Mouse (Mus musculus) forebrain, embryonic 13.5 days (tissue): ENCODE results near the gene Rassf5. TPM values are rescaled to one million over a fixed set of nuclear protein-coding genes. Genes with fewer than 3 reads are reported as not detected.

Experiments
- ATAC-seq: fragments of 200-750 bp; cut with Nextera tagmentation; 2 replicates; pipeline ENCODE4 v1.8.0; 2017
- H3K27ac ChIP-seq: fragments of 300-500 bp; sonication (generic); 2 replicates; pipeline ENCODE4 v1.5.1; 2015; ENCODE audit warnings: inconsistent platforms, mild to moderate bottlenecking, moderate library complexity
- H3K27me3 ChIP-seq: fragments of 300-500 bp; sonication (generic); 2 replicates; pipeline ENCODE4 v1.6.1; 2015; ENCODE audit warnings: mild to moderate bottlenecking, inconsistent platforms
- H3K36me3 ChIP-seq: fragments of 300-500 bp; sonication (generic); 2 replicates; pipeline ENCODE4 v1.6.1; 2015; ENCODE audit warnings: mild to moderate bottlenecking, inconsistent platforms; ENCODE audit not compliant: poor library complexity, severe bottlenecking
- H3K4me1 ChIP-seq: fragments of 300-500 bp; sonication (generic); 2 replicates; pipeline ENCODE4 v1.6.1; 2015; ENCODE audit warnings: inconsistent platforms
- H3K4me2 ChIP-seq: fragments of 300-500 bp; sonication (generic); 2 replicates; pipeline ENCODE4 v1.6.1; 2015; ENCODE audit warnings: inconsistent platforms, mild to moderate bottlenecking, moderate library complexity
- H3K4me3 ChIP-seq: fragments of 300-500 bp; sonication (generic); 2 replicates; pipeline ENCODE4 v1.5.1; 2015; ENCODE audit warnings: mild to moderate bottlenecking, inconsistent platforms
- H3K9ac ChIP-seq: fragments of 300-500 bp; sonication (generic); 2 replicates; pipeline ENCODE4 v1.6.1; 2015; ENCODE audit warnings: mild to moderate bottlenecking, inconsistent platforms
- H3K9me3 ChIP-seq: fragments of 300-500 bp; sonication (generic); replicated peaks from 2 replicates; pipeline ENCODE4 v1.6.1; 2016; ENCODE audit warnings: inconsistent platforms
- WGBS: fragments of 180-500 bp; shearing (Covaris S2); methylation state at CpG from one replicate; pipeline ENCODE4 v1.1.7; 2015; 5-methylcytosine and 5-hydroxymethylcytosine counted together
- polyA plus RNA-seq: library from polyadenylated mRNA; unstranded; fragments of >200 nt; fragmentation: Nextera tagmentation; extraction: Ambion mirVana; gene quantifications from 2 replicates; pipeline ENCODE4 v1.2.1, GENCODE M21; 2015

Rassf5 gene
- polyA plus RNA-seq, 1 experiment from 2014 or later: 1.1 TPM

- no peaks in the 10 kb centered on the region for H3K36me3 ChIP-seq
- no peak overlapping the region for H3K27ac ChIP-seq
- no peak for ATAC-seq
- H3K27me3 ChIP-seq: no peaks in the 10 kb centered on the region
- 69% methylated on average over 10 of the region's 10 CpGs for WGBS
- no peak overlapping the region for H3K4me3 ChIP-seq
- H3K4me1 ChIP-seq: no peaks in the 10 kb centered on the region
- H3K9me3 ChIP-seq: no peaks in the 10 kb centered on the region
- no peak overlapping the region for H3K9ac ChIP-seq
- H3K4me2 ChIP-seq: no peak overlapping the region
Observed at GRCm38 (mm10) chr1:131200588-131200987, 44.5 kb downstream of the Rassf5 start.

- ATAC-seq: no peak
- no peak overlapping the region for H3K9ac ChIP-seq
- 63% methylated on average over 12 of the region's 12 CpGs for WGBS
- H3K4me3 ChIP-seq: no peak overlapping the region
- no peaks in the 10 kb centered on the region for H3K9me3 ChIP-seq
- no peak overlapping the region for H3K4me2 ChIP-seq
- H3K27ac ChIP-seq: no peak overlapping the region
- no peaks in the 10 kb centered on the region for H3K27me3 ChIP-seq
- H3K4me1 ChIP-seq: no peaks in the 10 kb centered on the region
- H3K36me3 ChIP-seq: no peaks in the 10 kb centered on the region
Observed at GRCm38 (mm10) chr1:131199976-131200375, 45.1 kb downstream of the Rassf5 start.

- no peak for ATAC-seq
- Histone ChIP-seq H3K27ac (no peak overlapping the region), H3K4me2 (no peak overlapping the region), H3K9me3 (no peaks in the 10 kb centered on the region), H3K4me3 (no peak overlapping the region), H3K9ac (no peak overlapping the region), H3K4me1 (no peaks in the 10 kb centered on the region), H3K27me3 (no peaks in the 10 kb centered on the region), H3K36me3 (no peaks in the 10 kb centered on the region)
- 85% methylated on average over 18 of the region's 18 CpGs for WGBS
Observed at GRCm38 (mm10) chr1:131199118-131199821, 45.8 kb downstream of the Rassf5 start.

GRCm38 (mm10) chr1:131198417-131198960 is 46.6 kb downstream of the Rassf5 start:
- Histone ChIP-seq H3K9ac (no peak overlapping the region), H3K9me3 (no peaks in the 10 kb centered on the region), H3K4me2 (no peak overlapping the region), H3K27ac (no peak overlapping the region), H3K4me1 (no peaks in the 10 kb centered on the region), H3K27me3 (no peaks in the 10 kb centered on the region), H3K36me3 (no peaks in the 10 kb centered on the region), H3K4me3 (no peak overlapping the region)
- 79% methylated on average over 9 of the region's 9 CpGs for WGBS
- ATAC-seq: no peak

- Histone ChIP-seq H3K9ac (no peak overlapping the region), H3K4me2 (no peak overlapping the region), H3K27me3 (no peaks in the 10 kb centered on the region), H3K4me1 (no peaks in the 10 kb centered on the region), H3K9me3 (no peaks in the 10 kb centered on the region), H3K4me3 (no peak overlapping the region), H3K36me3 (no peaks in the 10 kb centered on the region), H3K27ac (no peak overlapping the region)
- WGBS: 64% methylated on average over 2 of the region's 2 CpGs
- no peak for ATAC-seq
Observed at GRCm38 (mm10) chr1:131196107-131196506, 49.0 kb downstream of the Rassf5 start.

GRCm38 (mm10) chr1:131195653-131196052 is 49.4 kb downstream of the Rassf5 start:
- Histone ChIP-seq H3K27ac (no peak overlapping the region), H3K36me3 (no peaks in the 10 kb centered on the region)
- 88% methylated on average over 7 of the region's 7 CpGs for WGBS

GRCm38 (mm10) chr1:131193746-131194145 is 51.3 kb downstream of the Rassf5 start:
- H3K4me3 ChIP-seq: no peak overlapping the region
- 65% methylated on average over 3 of the region's 3 CpGs for WGBS
- H3K9ac ChIP-seq: no peak overlapping the region
- no peaks in the 10 kb centered on the region for H3K27me3 ChIP-seq
- H3K27ac ChIP-seq: no peak overlapping the region
- no peak overlapping the region for H3K4me2 ChIP-seq
- H3K36me3 ChIP-seq: no peaks in the 10 kb centered on the region
- no peaks in the 10 kb centered on the region for H3K4me1 ChIP-seq
- H3K9me3 ChIP-seq: no peaks in the 10 kb centered on the region
- ATAC-seq: no peak

More at GRCm38 (mm10) chr1:131195653-131196052, 49.4 kb downstream of the Rassf5 start:
- Histone ChIP-seq H3K27me3 (no peaks in the 10 kb centered on the region), H3K4me2 (no peak overlapping the region), H3K4me3 (no peak overlapping the region), H3K9ac (no peak overlapping the region), H3K4me1 (no peaks in the 10 kb centered on the region), H3K9me3 (no peaks in the 10 kb centered on the region)
- ATAC-seq: no peak

- no peaks in the 10 kb centered on the region for H3K4me1 ChIP-seq
- 96% methylated on average over 5 of the region's 5 CpGs for WGBS
- ATAC-seq: no peak
Observed at GRCm38 (mm10) chr1:131188655-131189054, 56.4 kb downstream of the Rassf5 start.

GRCm38 (mm10) chr1:131187856-131188255 is 57.2 kb downstream of the Rassf5 start:
- WGBS: 92% methylated on average over 5 of the region's 5 CpGs
- no peak for ATAC-seq
- Histone ChIP-seq H3K27me3 (no peaks in the 10 kb centered on the region), H3K27ac (no peak overlapping the region), H3K4me1 (no peaks in the 10 kb centered on the region), H3K4me3 (no peak overlapping the region), H3K9ac (no peak overlapping the region), H3K9me3 (no peaks in the 10 kb centered on the region), H3K36me3 (no peaks in the 10 kb centered on the region), H3K4me2 (no peak overlapping the region)

More at GRCm38 (mm10) chr1:131188655-131189054, 56.4 kb downstream of the Rassf5 start:
- Histone ChIP-seq H3K4me2 (no peak overlapping the region), H3K36me3 (no peaks in the 10 kb centered on the region), H3K27me3 (no peaks in the 10 kb centered on the region), H3K9me3 (no peaks in the 10 kb centered on the region), H3K4me3 (no peak overlapping the region), H3K9ac (no peak overlapping the region), H3K27ac (no peak overlapping the region)

- no peaks in the 10 kb centered on the region for H3K4me1 ChIP-seq
- no peak overlapping the region for H3K4me2 ChIP-seq
- no peaks in the 10 kb centered on the region for H3K36me3 ChIP-seq
- H3K9ac ChIP-seq: no peak overlapping the region
- no peaks in the 10 kb centered on the region for H3K27me3 ChIP-seq
- no peak overlapping the region for H3K27ac ChIP-seq
- no peak for ATAC-seq
- WGBS: 82% methylated on average over 6 of the region's 6 CpGs
- H3K9me3 ChIP-seq: no peaks in the 10 kb centered on the region
- H3K4me3 ChIP-seq: no peak overlapping the region
Observed at GRCm38 (mm10) chr1:131186995-131187394, 58.1 kb downstream of the Rassf5 start.

GRCm38 (mm10) chr1:131185821-131186506 is 59.1 kb downstream of the Rassf5 start:
- ATAC-seq: no peak
- Histone ChIP-seq H3K4me3 (no peak overlapping the region), H3K9me3 (no peaks in the 10 kb centered on the region), H3K27ac (no peak overlapping the region), H3K4me1 (no peaks in the 10 kb centered on the region), H3K36me3 (no peaks in the 10 kb centered on the region), H3K27me3 (no peaks in the 10 kb centered on the region), H3K4me2 (no peak overlapping the region), H3K9ac (no peak overlapping the region)
- 93% methylated on average over 13 of the region's 13 CpGs for WGBS

- H3K4me2 ChIP-seq: no peak overlapping the region
- H3K36me3 ChIP-seq: peaks cover 7% of the 10 kb centered on the region; the same call in 1 of the 2 replicates
- WGBS: 89% methylated on average over 8 of the region's 8 CpGs
- no peak overlapping the region for H3K27ac ChIP-seq
- no peaks in the 10 kb centered on the region for H3K4me1 ChIP-seq
- H3K4me3 ChIP-seq: no peak overlapping the region
- no peak overlapping the region for H3K9ac ChIP-seq
- no peak for ATAC-seq
- H3K9me3 ChIP-seq: no peaks in the 10 kb centered on the region
- H3K27me3 ChIP-seq: no peaks in the 10 kb centered on the region
Observed at GRCm38 (mm10) chr1:131184956-131185660, 60.0 kb downstream of the Rassf5 start.
